ENCODE assay signal across 13 mouse cellular contexts in genomic region chr2:172551872-172552271, GRCm38 (mm10). TPM values are rescaled to one million over a fixed set of nuclear protein-coding genes. Genes with fewer than 3 reads are reported as not detected.
DNase-seq lines count a peak whose midpoint lies in the region; ATAC-seq lines count a peak whose summit lies in the region.
"Had no signal": no experiment of that assay in that cellular context is flagged by ENCODE, and none has a peak within 500 bp of the region (broad histone marks: within the 10 kb centered on the region; RNA-seq: fewer than 3 reads in every experiment).

No protein-coding gene starts in this region.

- no peaks in the 10 kb centered on the region for H3K9me3 ChIP-seq in midbrain, embryonic 10.5 days (replicated peaks)
- no peaks in the 10 kb centered on the region for H3K9me3 ChIP-seq in midbrain, embryonic 16.5 days (replicated peaks; ENCODE audit: control insufficient read depth, low read length, poor library complexity, severe bottlenecking)
- H3K9me3 ChIP-seq in hindbrain, embryonic 12.5 days (replicated peaks), result no peaks in the 10 kb centered on the region
- no peaks in the 10 kb centered on the region for H3K9me3 ChIP-seq in neural tube, embryonic 13.5 days

- no peak overlapping the region; the same call in 1 of the 2 replicates for H3K27ac ChIP-seq in midbrain, embryonic 10.5 days (replicated peaks)
- no peak overlapping the region for H3K27ac ChIP-seq in midbrain, embryonic 16.5 days (ENCODE audit: low read length)
- no peak overlapping the region for H3K27ac ChIP-seq in hindbrain, embryonic 12.5 days
- no peak overlapping the region for H3K27ac ChIP-seq in neural tube, embryonic 13.5 days (replicated peaks)
- H3K27ac ChIP-seq: left cerebral cortex, adult 2 months had no signal

- no peak overlapping the region for H3K4me2 ChIP-seq in midbrain, embryonic 16.5 days (ENCODE audit: low read length)
- H3K4me2 ChIP-seq in hindbrain, embryonic 12.5 days (replicated peaks), result peak overlapping the region; percentile 44
- H3K4me2 ChIP-seq in neural tube, embryonic 13.5 days, result peak overlapping the region; percentile 43

- H3K27me3 ChIP-seq in midbrain, embryonic 10.5 days (ENCODE audit: low read depth, poor library complexity, severe bottlenecking), result peaks cover 100% of the 10 kb centered on the region
- peaks cover 56% of the 10 kb centered on the region for H3K27me3 ChIP-seq in midbrain, embryonic 16.5 days (ENCODE audit: control insufficient read depth, insufficient read depth, low read depth, low read length)
- H3K27me3 ChIP-seq in hindbrain, embryonic 12.5 days, result peaks cover 96% of the 10 kb centered on the region
- H3K27me3 ChIP-seq in neural tube, embryonic 13.5 days, result peaks cover 99% of the 10 kb centered on the region

- peak; percentile 50 for DNase-seq in embryo, embryonic 10 days (ENCODE audit: low spot score)
- no peak for DNase-seq in embryo, embryonic 9.5 days (ENCODE audit: extremely low spot score)
- peak; percentile 42 for DNase-seq in midbrain, embryonic 10.5 days (ENCODE audit: low spot score)
- no peak for DNase-seq in urinary bladder, postnatal 14 days (ENCODE audit: low spot score)
- DNase-seq: gastrocnemius, postnatal 25 days; lung, postnatal 4 days had no signal

- ATAC-seq in midbrain, embryonic 16.5 days, result no peak
- ATAC-seq in hindbrain, embryonic 12.5 days (ENCODE audit: low FRiP score), result no peak
- ATAC-seq in neural tube, embryonic 13.5 days (ENCODE audit: low read depth), result no peak
- no peak for ATAC-seq in megakaryocyte, adult 5-6 weeks (ENCODE audit: poor library complexity, severe bottlenecking)
- ATAC-seq: inflammation-experienced regulatory T-cells, adult 6 months; Patski had no signal

- H3K4me3 ChIP-seq in midbrain, embryonic 10.5 days, result peak overlapping the region; percentile 50
- H3K4me3 ChIP-seq in midbrain, embryonic 16.5 days (ENCODE audit: low read depth, low read length), result no peak overlapping the region
- peak overlapping the region; percentile 28 for H3K4me3 ChIP-seq in hindbrain, embryonic 12.5 days
- H3K4me3 ChIP-seq in neural tube, embryonic 13.5 days, result peak overlapping the region; percentile 24
- H3K4me3 ChIP-seq: left cerebral cortex, adult 2 months had no signal

- under 1% methylated on average over 14 of the region's 14 CpGs for WGBS in midbrain, embryonic 10.5 days
- 5% methylated on average over 13 of the region's 14 CpGs for WGBS in midbrain, embryonic 16.5 days
- 1% methylated on average over 14 of the region's 14 CpGs for WGBS in hindbrain, embryonic 12.5 days
- WGBS in neural tube, embryonic 13.5 days, result 2% methylated on average over 14 of the region's 14 CpGs

- H3K9ac ChIP-seq in midbrain, embryonic 16.5 days (ENCODE audit: low read depth, low read length), result no peak overlapping the region
- no peak overlapping the region for H3K9ac ChIP-seq in hindbrain, embryonic 12.5 days
- no peak overlapping the region for H3K9ac ChIP-seq in neural tube, embryonic 13.5 days

- H3K4me1 ChIP-seq in midbrain, embryonic 10.5 days, result peaks cover 71% of the 10 kb centered on the region
- H3K4me1 ChIP-seq in midbrain, embryonic 16.5 days (ENCODE audit: control insufficient read depth, insufficient read depth, low read length), result peaks cover 4% of the 10 kb centered on the region; the same call in 1 of the 2 replicates
- H3K4me1 ChIP-seq in hindbrain, embryonic 12.5 days, result peaks cover 40% of the 10 kb centered on the region
- peaks cover 44% of the 10 kb centered on the region for H3K4me1 ChIP-seq in neural tube, embryonic 13.5 days (replicated peaks)

- H3K36me3 ChIP-seq in midbrain, embryonic 10.5 days, result no peaks in the 10 kb centered on the region
- H3K36me3 ChIP-seq in midbrain, embryonic 16.5 days (ENCODE audit: control insufficient read depth, insufficient read depth, low read length), result no peaks in the 10 kb centered on the region
- no peaks in the 10 kb centered on the region for H3K36me3 ChIP-seq in hindbrain, embryonic 12.5 days
- H3K36me3 ChIP-seq in neural tube, embryonic 13.5 days, result no peaks in the 10 kb centered on the region

RNA-seq across cellular contexts. Expression of gene Tfap2c, which starts 2.5 kb away (rescaled TPM):
- polyA plus RNA-seq in midbrain, embryonic 10.5 days (2016; fragmentation: Nextera tagmentation; extraction: Ambion mirVana), result 4.4 and 6.3 TPM in 2 replicates
- polyA plus RNA-seq in midbrain, embryonic 16.5 days (2015; fragmentation: Nextera tagmentation; extraction: Ambion mirVana), result 0.20 and 0.25 TPM in 2 replicates
- polyA plus RNA-seq in hindbrain, embryonic 12.5 days (2016; fragmentation: Nextera tagmentation; extraction: Ambion mirVana), result 1.6 and 1.9 TPM in 2 replicates
- 0.60 and 1.0 TPM in 2 replicates for polyA plus RNA-seq in neural tube, embryonic 13.5 days (2015; fragmentation: Nextera tagmentation; extraction: Ambion mirVana)
- not detected in 2 replicates for total RNA-seq in megakaryocyte, adult 5-6 weeks (2015)
- not detected in 2 replicates for total RNA-seq in megakaryocyte, adult 5-6 weeks (2017)
- total RNA-seq: gastrocnemius, postnatal 25 days had no signal
- polyA plus RNA-seq: inflammation-experienced regulatory T-cells, adult 6 months had no signal

Comparison
In these comparisons a context has a peak if more than half of its experiments do, and no peak if none do; other contexts are left out.
1. DNase-seq: peak in embryo, embryonic 10 days (single experiment) and midbrain, embryonic 10.5 days (single experiment); none in embryo, embryonic 9.5 days (single experiment) and urinary bladder, postnatal 14 days (single experiment).